Mouse (Mus musculus): ENCODE results near the gene Ubap1l. TPM values are rescaled to one million over a fixed set of nuclear protein-coding genes. Genes with fewer than 3 reads are reported as not detected.

Ubap1l gene
- polyA plus RNA-seq, 1 experiment from 2014 or later, result 4.2 TPM

DNA sequence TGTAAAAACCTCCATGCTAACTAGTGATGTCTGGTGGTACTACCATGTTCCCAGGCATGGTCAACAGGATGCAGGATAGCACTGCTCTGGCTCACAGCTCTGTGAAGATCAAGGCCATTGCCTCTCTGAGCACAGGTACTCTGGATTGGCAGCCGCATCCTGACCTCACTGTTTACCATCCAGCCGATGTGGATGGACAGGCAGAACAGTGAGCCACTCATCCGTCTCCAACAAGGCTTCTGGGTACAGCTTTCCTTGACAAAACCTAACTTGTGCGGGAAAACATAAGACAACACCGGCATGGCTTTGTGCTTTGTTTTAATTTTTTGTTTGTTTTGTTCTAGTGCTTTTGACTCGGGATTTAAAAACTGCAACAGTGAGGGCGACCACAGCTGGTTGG, 4.9 kb downstream of the Ubap1l start:
- no peaks in the 10 kb centered on the region for H3K9me3 ChIP-seq (ENCODE audit: control insufficient read depth, low read length)
- H3K4me2 ChIP-seq (replicated peaks), result no peak overlapping the region
- no peak overlapping the region for H3K4me3 ChIP-seq (replicated peaks; ENCODE audit: low read length)
- no peak overlapping the region for H3K27ac ChIP-seq
- H3K27me3 ChIP-seq (ENCODE audit: control insufficient read depth, insufficient read depth, low read length), result no peaks in the 10 kb centered on the region
- WGBS, result 94% methylated on average over 7 of the region's 7 CpGs
- peaks cover 46% of the 10 kb centered on the region for H3K36me3 ChIP-seq (replicated peaks; ENCODE audit: control insufficient read depth, insufficient read depth)
- H3K4me1 ChIP-seq (replicated peaks; ENCODE audit: control insufficient read depth, insufficient read depth, low read length), result no peaks in the 10 kb centered on the region
- no peak overlapping the region for H3K9ac ChIP-seq
- DNase-seq (ENCODE audit: low spot score) (no peak), ATAC-seq (ENCODE audit: low FRiP score) (no peak)

GRCm38 (mm10) chr9:65371756-65372155, 10.9 kb downstream of the Ubap1l start:
- H3K36me3 ChIP-seq (replicated peaks; ENCODE audit: control insufficient read depth, insufficient read depth), result peaks cover 31% of the 10 kb centered on the region
- WGBS, result 86% methylated on average over 24 of the region's 24 CpGs
- DNase-seq (ENCODE audit: low spot score) (no peak), ATAC-seq (ENCODE audit: low FRiP score) (no peak)
- no peak overlapping the region for H3K4me3 ChIP-seq (replicated peaks; ENCODE audit: low read length)
- H3K27me3 ChIP-seq (ENCODE audit: control insufficient read depth, insufficient read depth, low read length), result no peaks in the 10 kb centered on the region
- no peaks in the 10 kb centered on the region for H3K4me1 ChIP-seq (replicated peaks; ENCODE audit: control insufficient read depth, insufficient read depth, low read length)
- no peak overlapping the region for H3K4me2 ChIP-seq (replicated peaks)
- no peak overlapping the region for H3K27ac ChIP-seq
- H3K9ac ChIP-seq, result no peak overlapping the region
- H3K9me3 ChIP-seq (ENCODE audit: control insufficient read depth, low read length), result no peaks in the 10 kb centered on the region

- peaks cover 37% of the 10 kb centered on the region for H3K36me3 ChIP-seq (replicated peaks; ENCODE audit: control insufficient read depth, insufficient read depth)
These were observed 11.6 kb downstream of the Ubap1l start for GRCm38 (mm10) chr9:65372449-65372848.

DNA sequence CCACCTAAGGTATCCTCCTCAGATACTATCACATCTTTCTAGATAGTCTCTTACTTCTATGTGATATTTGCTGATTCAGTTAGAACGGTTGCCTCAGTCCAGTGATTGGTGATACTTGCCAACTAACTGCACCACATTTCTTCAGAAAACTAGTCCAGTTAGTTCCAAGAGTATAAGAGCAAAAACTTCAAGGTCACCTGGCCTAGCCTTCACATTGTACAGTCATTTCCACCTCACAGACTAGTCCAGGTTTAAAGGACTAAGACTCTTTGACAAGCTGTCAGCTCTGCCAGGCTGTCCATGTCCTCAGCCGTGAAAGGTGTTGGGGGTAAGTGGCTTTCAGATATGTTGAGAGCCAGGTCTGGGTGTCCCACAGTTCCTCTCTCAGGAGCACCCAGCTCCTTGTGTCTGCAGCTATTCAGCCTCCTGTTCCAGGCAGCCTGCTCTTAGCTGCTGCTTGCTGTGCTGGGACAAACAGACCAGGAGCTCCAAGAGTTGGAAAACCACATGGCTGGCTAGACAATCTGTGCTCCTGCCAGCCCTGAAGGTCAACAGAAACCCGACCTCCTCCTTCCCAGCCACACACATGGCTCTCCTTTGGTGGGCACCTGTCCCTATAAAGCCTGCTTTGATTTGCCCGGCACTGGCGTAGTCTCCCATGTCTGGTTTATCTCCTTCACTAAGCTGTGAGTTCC, 13.8 kb downstream of the Ubap1l start:
- 87% methylated on average over 5 of the region's 5 CpGs for WGBS
- no peak overlapping the region for H3K27ac ChIP-seq
- H3K27me3 ChIP-seq (ENCODE audit: control insufficient read depth, insufficient read depth, low read length), result no peaks in the 10 kb centered on the region
- no peaks in the 10 kb centered on the region for H3K4me1 ChIP-seq (replicated peaks; ENCODE audit: control insufficient read depth, insufficient read depth, low read length)
- no peak for ATAC-seq (ENCODE audit: low FRiP score)
- no peaks in the 10 kb centered on the region for H3K9me3 ChIP-seq (ENCODE audit: control insufficient read depth, low read length)
- DNase-seq (ENCODE audit: low spot score), result no peak
- peaks cover 39% of the 10 kb centered on the region for H3K36me3 ChIP-seq (replicated peaks; ENCODE audit: control insufficient read depth, insufficient read depth)
- no peak overlapping the region for H3K9ac ChIP-seq
- no peak overlapping the region for H3K4me2 ChIP-seq (replicated peaks)
- H3K4me3 ChIP-seq (replicated peaks; ENCODE audit: low read length), result no peak overlapping the region

More at GRCm38 (mm10) chr9:65372449-65372848, 11.6 kb downstream of the Ubap1l start:
- H3K9ac ChIP-seq, result no peak overlapping the region
- DNase-seq (ENCODE audit: low spot score), result no peak
- no peaks in the 10 kb centered on the region for H3K9me3 ChIP-seq (ENCODE audit: control insufficient read depth, low read length)
- H3K27ac ChIP-seq, result no peak overlapping the region
- ATAC-seq (ENCODE audit: low FRiP score), result no peak
- WGBS, result 76% methylated on average over 4 of the region's 4 CpGs
- no peaks in the 10 kb centered on the region for H3K27me3 ChIP-seq (ENCODE audit: control insufficient read depth, insufficient read depth, low read length)
- no peaks in the 10 kb centered on the region for H3K4me1 ChIP-seq (replicated peaks; ENCODE audit: control insufficient read depth, insufficient read depth, low read length)
- no peak overlapping the region for H3K4me3 ChIP-seq (replicated peaks; ENCODE audit: low read length)
- H3K4me2 ChIP-seq (replicated peaks), result no peak overlapping the region

DNA sequence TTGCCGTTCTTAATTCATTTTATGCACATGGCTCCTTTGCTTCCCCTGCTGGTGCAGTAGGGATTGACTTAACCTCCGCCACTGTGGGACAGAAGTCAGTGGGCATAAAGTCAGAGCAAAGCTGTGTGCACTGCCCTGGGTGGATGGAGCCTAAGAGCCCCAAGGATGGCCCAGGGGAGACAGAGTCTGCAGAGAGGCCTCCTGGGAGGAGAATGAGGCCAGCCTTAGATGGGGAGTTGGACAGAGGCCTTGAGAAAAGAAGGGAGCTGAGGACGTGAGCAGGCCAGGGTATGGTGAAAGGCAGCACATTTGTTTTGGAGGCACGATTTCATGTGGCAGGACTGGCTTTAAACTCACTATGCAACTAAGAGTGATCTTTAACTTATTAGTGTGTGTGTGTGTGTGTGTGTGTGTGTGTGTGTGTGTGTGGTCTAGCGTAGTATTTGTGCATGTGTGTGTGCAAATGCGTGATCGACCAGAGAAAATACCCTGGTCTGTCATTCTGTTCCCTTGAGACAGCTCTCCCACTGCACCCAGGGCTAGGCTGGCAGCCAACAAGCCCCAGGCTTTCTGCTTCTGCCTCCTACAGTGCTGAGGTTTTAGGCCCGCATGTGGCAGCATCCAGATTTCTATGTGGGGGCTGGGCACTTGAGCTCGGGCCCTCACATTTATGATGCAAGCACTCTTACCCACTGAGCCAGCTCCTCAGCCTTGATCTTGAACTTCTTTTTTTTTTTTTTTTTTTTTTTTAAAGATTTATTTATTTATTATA, 14.5 kb downstream of the Ubap1l start:
- WGBS, result 80% methylated on average over 9 of the region's 9 CpGs
- H3K4me3 ChIP-seq (replicated peaks; ENCODE audit: low read length), result no peak overlapping the region

GRCm38 (mm10) chr9:65381017-65381590, 20.3 kb downstream of the Ubap1l start:
- no peak overlapping the region for H3K4me2 ChIP-seq (replicated peaks)
- 70% methylated on average over 4 of the region's 4 CpGs for WGBS
- no peak for DNase-seq (ENCODE audit: low spot score)
- no peak overlapping the region for H3K9ac ChIP-seq
- peaks cover 14% of the 10 kb centered on the region; the same call in 1 of the 2 replicates for H3K36me3 ChIP-seq (replicated peaks; ENCODE audit: control insufficient read depth, insufficient read depth)
- no peak overlapping the region for H3K4me3 ChIP-seq (replicated peaks; ENCODE audit: low read length)
- H3K4me1 ChIP-seq (replicated peaks; ENCODE audit: control insufficient read depth, insufficient read depth, low read length), result no peaks in the 10 kb centered on the region
- ATAC-seq (ENCODE audit: low FRiP score), result no peak
- H3K27ac ChIP-seq, result no peak overlapping the region
- no peaks in the 10 kb centered on the region for H3K27me3 ChIP-seq (ENCODE audit: control insufficient read depth, insufficient read depth, low read length)
- no peaks in the 10 kb centered on the region for H3K9me3 ChIP-seq (ENCODE audit: control insufficient read depth, low read length)

More for the DNA sequence above, 14.5 kb downstream of the Ubap1l start:
- Histone ChIP-seq H3K4me2 (replicated peaks) (no peak overlapping the region), H3K27ac (no peak overlapping the region), H3K9ac (no peak overlapping the region), H3K27me3 (ENCODE audit: control insufficient read depth, insufficient read depth, low read length) (no peaks in the 10 kb centered on the region), H3K9me3 (ENCODE audit: control insufficient read depth, low read length) (no peaks in the 10 kb centered on the region), H3K4me1 (replicated peaks; ENCODE audit: control insufficient read depth, insufficient read depth, low read length) (no peaks in the 10 kb centered on the region), H3K36me3 (replicated peaks; ENCODE audit: control insufficient read depth, insufficient read depth) (peaks cover 39% of the 10 kb centered on the region)
- ATAC-seq (ENCODE audit: low FRiP score) (no peak), DNase-seq (ENCODE audit: low spot score) (no peak)

GRCm38 (mm10) chr9:65382031-65382750, 21.4 kb downstream of the Ubap1l start:
- H3K4me2 ChIP-seq (replicated peaks), result no peak overlapping the region
- H3K9me3 ChIP-seq (ENCODE audit: control insufficient read depth, low read length), result no peaks in the 10 kb centered on the region
- ATAC-seq (ENCODE audit: low FRiP score) (no peak), DNase-seq (ENCODE audit: low spot score) (no peak)
- 83% methylated on average over 6 of the region's 6 CpGs for WGBS
- H3K9ac ChIP-seq, result no peak overlapping the region
- no peaks in the 10 kb centered on the region for H3K4me1 ChIP-seq (replicated peaks; ENCODE audit: control insufficient read depth, insufficient read depth, low read length)
- H3K27me3 ChIP-seq (ENCODE audit: control insufficient read depth, insufficient read depth, low read length), result no peaks in the 10 kb centered on the region
- no peak overlapping the region for H3K4me3 ChIP-seq (replicated peaks; ENCODE audit: low read length)
- no peak overlapping the region for H3K27ac ChIP-seq
- 0 out of 2 replicates have a peak, but pooled peaks cover 9% of the 10 kb centered on the region for H3K36me3 ChIP-seq (replicated peaks; ENCODE audit: control insufficient read depth, insufficient read depth)

GRCm38 (mm10) chr9:65382751-65383097, 21.9 kb downstream of the Ubap1l start:
- 68% methylated on average over 3 of the region's 3 CpGs for WGBS
- H3K9me3 ChIP-seq (ENCODE audit: control insufficient read depth, low read length), result no peaks in the 10 kb centered on the region
- no peak overlapping the region for H3K4me2 ChIP-seq (replicated peaks)
- ATAC-seq (ENCODE audit: low FRiP score) (no peak), DNase-seq (ENCODE audit: low spot score) (no peak)
- 0 out of 2 replicates have a peak, but pooled peaks cover 6% of the 10 kb centered on the region for H3K36me3 ChIP-seq (replicated peaks; ENCODE audit: control insufficient read depth, insufficient read depth)
- no peak overlapping the region for H3K27ac ChIP-seq
- H3K4me3 ChIP-seq (replicated peaks; ENCODE audit: low read length), result no peak overlapping the region
- H3K27me3 ChIP-seq (ENCODE audit: control insufficient read depth, insufficient read depth, low read length), result no peaks in the 10 kb centered on the region
- H3K9ac ChIP-seq, result no peak overlapping the region
- H3K4me1 ChIP-seq (replicated peaks; ENCODE audit: control insufficient read depth, insufficient read depth, low read length), result no peaks in the 10 kb centered on the region

GRCm38 (mm10) chr9:65384276-65384675, 23.4 kb downstream of the Ubap1l start:
- H3K9me3 ChIP-seq (ENCODE audit: control insufficient read depth, low read length), result no peaks in the 10 kb centered on the region
- H3K9ac ChIP-seq, result no peak overlapping the region
- H3K4me3 ChIP-seq (replicated peaks; ENCODE audit: low read length), result no peak overlapping the region
- ATAC-seq (ENCODE audit: low FRiP score) (no peak), DNase-seq (ENCODE audit: low spot score) (no peak)
- no peaks in the 10 kb centered on the region for H3K4me1 ChIP-seq (replicated peaks; ENCODE audit: control insufficient read depth, insufficient read depth, low read length)
- no peaks in the 10 kb centered on the region; the same call in 1 of the 2 replicates for H3K27me3 ChIP-seq (ENCODE audit: control insufficient read depth, insufficient read depth, low read length)
- H3K4me2 ChIP-seq (replicated peaks), result no peak overlapping the region
- WGBS, result 60% methylated on average over 3 of the region's 3 CpGs
- no peaks in the 10 kb centered on the region for H3K36me3 ChIP-seq (replicated peaks; ENCODE audit: control insufficient read depth, insufficient read depth)
- H3K27ac ChIP-seq, result no peak overlapping the region

Measured in hindbrain, embryonic 14.5 days (tissue).